Mouse (Mus musculus): ENCODE measurements at regions not wholly inside any gene's neighbourhood (a gene's known extent, or its start where the extent isn't known, plus 50 kb on each side); places are given as distances from the start of the nearest gene placed in this dataset.

DNA sequence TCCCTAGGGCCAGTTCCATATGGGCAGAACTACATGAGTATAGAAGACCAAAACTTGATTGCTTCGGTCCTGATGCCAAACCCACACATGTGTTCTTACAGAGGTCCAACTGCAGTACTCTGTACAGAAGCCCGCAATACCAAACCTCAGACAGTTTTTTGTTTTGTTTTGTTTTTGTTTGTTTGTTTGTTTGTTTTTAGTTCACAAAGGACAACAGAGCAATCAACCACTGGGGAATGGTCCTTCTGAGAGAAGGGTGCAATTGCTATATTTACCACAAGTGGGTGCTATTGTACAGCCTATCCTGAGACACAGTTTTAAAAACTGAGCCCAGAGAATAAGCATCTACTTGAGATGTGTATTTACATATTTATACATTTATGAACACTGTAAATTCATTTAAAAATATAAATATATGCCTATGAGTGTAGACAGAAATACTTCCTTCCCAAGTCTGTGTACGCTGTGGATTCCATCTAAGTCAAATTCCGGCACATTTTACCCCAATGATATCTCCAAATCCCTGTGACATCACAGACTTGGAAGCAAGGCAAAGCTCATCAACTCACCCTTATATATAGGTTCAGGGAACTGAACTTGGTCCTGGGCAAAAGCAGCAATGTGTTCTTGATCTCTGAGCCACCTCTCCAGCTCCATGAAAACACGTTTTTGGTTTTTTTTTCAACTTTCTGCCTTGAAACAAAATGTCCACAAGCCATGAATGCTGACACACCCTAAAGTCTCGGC lies 101.3 kb upstream of the A26c2 start:
- no peak for DNase-seq (ENCODE audit: low spot score in 2 of 2)

DNA sequence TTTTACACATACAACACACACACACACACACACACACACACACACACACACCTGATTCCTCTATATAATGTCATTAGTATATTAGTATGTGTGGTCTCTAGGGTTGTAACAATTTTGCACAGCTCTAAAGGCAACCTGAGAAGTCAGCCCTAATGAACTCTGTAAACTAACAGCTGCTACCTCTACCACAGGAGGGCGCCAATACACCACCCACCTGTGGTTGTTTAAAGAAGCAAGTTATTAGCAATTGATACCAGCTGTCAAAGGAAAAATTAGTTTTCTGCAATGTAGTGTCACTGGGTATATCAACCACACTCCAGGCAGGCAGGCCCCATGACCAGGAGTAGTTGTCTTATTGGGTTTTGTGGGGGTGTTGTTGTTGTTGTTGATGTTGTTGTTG lies 98.8 kb upstream of the A26c2 start:
- DNase-seq (ENCODE audit: low spot score in 2 of 2), result peak in 1 of 2 experiments; percentile 4

DNA sequence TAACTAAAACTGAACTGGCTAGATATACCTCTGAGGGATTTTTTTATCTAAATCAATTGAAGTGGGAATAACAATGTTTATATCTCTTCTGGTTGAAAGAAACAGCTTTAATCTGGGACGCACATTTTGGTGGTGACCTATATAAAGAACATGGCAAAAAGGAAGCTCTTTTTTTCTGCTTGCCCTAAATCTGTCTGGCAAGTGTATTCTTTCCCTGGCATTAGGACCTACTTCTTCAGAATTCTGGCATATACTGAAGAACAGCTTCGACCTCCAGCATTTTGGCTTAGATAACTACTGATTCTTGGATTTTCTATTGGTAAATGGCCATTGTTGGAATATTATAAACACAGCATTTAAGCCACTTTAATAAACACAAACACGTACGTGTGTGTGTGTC lies 70.9 kb upstream of the A26c2 start:
- DNase-seq (ENCODE audit: low spot score in 2 of 2), result no peak

DNA sequence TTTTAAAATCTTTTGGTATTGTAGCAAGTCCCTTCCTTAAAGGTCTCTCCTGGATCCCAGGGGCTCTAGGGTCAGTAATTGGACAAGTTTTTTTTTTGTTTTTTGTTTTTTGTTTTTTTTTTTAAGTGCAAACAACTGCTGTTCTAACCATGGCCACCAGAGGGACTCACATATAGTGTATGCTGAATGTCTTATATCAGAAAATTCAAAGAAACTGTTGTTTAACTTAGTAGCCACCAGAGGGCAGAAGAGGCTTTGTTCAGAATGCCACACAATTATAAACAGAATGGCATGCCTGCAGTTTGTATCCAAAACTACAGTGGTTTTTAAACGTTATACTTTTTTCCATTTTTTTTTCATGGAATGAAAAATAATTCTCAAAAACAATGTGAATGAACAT lies 53.6 kb upstream of the A26c2 start:
- DNase-seq (ENCODE audit: low spot score in 2 of 2), result no peak
